Mouse (Mus musculus) midbrain, embryonic 11.5 days (tissue): ENCODE results near the gene Plcb1. TPM values are rescaled to one million over a fixed set of nuclear protein-coding genes. Genes with fewer than 3 reads are reported as not detected.
"Not testable (repeated sequence)": the region's sequence is repeated elsewhere in the genome, so short reads cannot be mapped to it uniquely, and the experiment has no call there.

ENCODE experiments used
- ATAC-seq: fragments of 200-750 bp; cut with Nextera tagmentation; 2 replicates; pipeline ENCODE4 v1.8.0; 2017; ENCODE audit warnings: moderate TSS enrichment, moderate library complexity; ENCODE audit not compliant: low FRiP score
- DNase-seq: peaks from one replicate; pipeline ENCODE4 v3.0.0; 2015; ENCODE audit warnings: low spot score; ENCODE audit errors: missing footprints
- H3K27ac ChIP-seq: fragments of 300-500 bp; sonication (generic); 2 replicates; pipeline ENCODE4 v1.5.1; 2014; ENCODE audit warnings: low read depth, low read length
- H3K27me3 ChIP-seq: fragments of 300-500 bp; sonication (generic); 2 replicates; pipeline ENCODE4 v1.6.1; 2014; ENCODE audit warnings: mild to moderate bottlenecking, low read length, moderate library complexity, mixed read lengths; ENCODE audit not compliant: control insufficient read depth, insufficient read depth
- H3K36me3 ChIP-seq: fragments of 300-500 bp; sonication (generic); 2 replicates; pipeline ENCODE4 v1.6.1; 2014; ENCODE audit warnings: mild to moderate bottlenecking, low read length, moderate library complexity, mixed read lengths; ENCODE audit not compliant: control insufficient read depth, insufficient read depth
- H3K4me1 ChIP-seq: fragments of 300-500 bp; sonication (generic); 2 replicates; pipeline ENCODE4 v1.6.1; 2014; ENCODE audit warnings: low read length; ENCODE audit not compliant: control insufficient read depth, insufficient read depth
- H3K4me2 ChIP-seq: fragments of 300-500 bp; sonication (generic); 2 replicates; pipeline ENCODE4 v1.6.1; 2014; ENCODE audit warnings: mild to moderate bottlenecking, moderate library complexity
- H3K4me3 ChIP-seq: fragments of 300-500 bp; sonication (generic); 2 replicates; pipeline ENCODE4 v1.5.1; 2014; ENCODE audit warnings: low read depth, low read length
- H3K9ac ChIP-seq: fragments of 300-500 bp; sonication (generic); 2 replicates; pipeline ENCODE4 v1.6.1; 2014; ENCODE audit warnings: low read length
- H3K9me3 ChIP-seq: fragments of 300-500 bp; sonication (generic); 2 replicates; pipeline ENCODE4 v1.6.1; 2016; ENCODE audit warnings: low read length; ENCODE audit not compliant: control insufficient read depth
- WGBS: fragments of 180-500 bp; shearing (Covaris S2); extraction: QIAGEN DNeasy Blood & Tissue Kit; methylation state at CpG from one replicate; pipeline ENCODE4 v1.1.7; 2014; 5-methylcytosine and 5-hydroxymethylcytosine counted together
- polyA plus RNA-seq: library from polyadenylated mRNA; unstranded; fragments of >200 nt; fragmentation: Nextera tagmentation; extraction: Ambion mirVana; gene quantifications from 2 replicates; pipeline ENCODE4 v1.2.1, GENCODE M21; 2014

The Plcb1 gene
- polyA plus RNA-seq, 1 experiment from 2014 or later: 6.1 TPM

- no peak overlapping the region for H3K4me2 ChIP-seq
- ATAC-seq: no peak
- no peaks in the 10 kb centered on the region for H3K4me1 ChIP-seq
- H3K27ac ChIP-seq: no peak overlapping the region
- H3K9me3 ChIP-seq: no peaks in the 10 kb centered on the region
- no peak overlapping the region for H3K9ac ChIP-seq
- no peaks in the 10 kb centered on the region for H3K27me3 ChIP-seq
- no peaks in the 10 kb centered on the region for H3K36me3 ChIP-seq
- no peak overlapping the region for H3K4me3 ChIP-seq
- 91% methylated on average over 9 of the region's 9 CpGs for WGBS
- DNase-seq: no peak
Observed at GRCm38 (mm10) chr2:134989650-134990292, 203.9 kb downstream of the Plcb1 start.

GRCm38 (mm10) chr2:135007134-135007533 is 221.3 kb downstream of the Plcb1 start:
- Histone ChIP-seq H3K4me1 (no peaks in the 10 kb centered on the region), H3K9me3 (no peaks in the 10 kb centered on the region), H3K27ac (no peak overlapping the region), H3K4me2 (no peak overlapping the region), H3K4me3 (no peak overlapping the region), H3K9ac (no peak overlapping the region), H3K36me3 (no peaks in the 10 kb centered on the region), H3K27me3 (no peaks in the 10 kb centered on the region)
- DNase-seq (peak; percentile 86), ATAC-seq (no peak)
- 86% methylated on average over 1 of the region's 1 CpGs for WGBS

- H3K9ac ChIP-seq, H3K4me2 ChIP-seq, H3K27me3 ChIP-seq, H3K27ac ChIP-seq, H3K4me3 ChIP-seq, DNase-seq, ATAC-seq, H3K36me3 ChIP-seq, H3K9me3 ChIP-seq, H3K4me1 ChIP-seq: not testable (repeated sequence)
- WGBS: 96% methylated on average over 2 of the region's 2 CpGs
Observed at GRCm38 (mm10) chr2:135007885-135008284, 222.0 kb downstream of the Plcb1 start.

GRCm38 (mm10) chr2:135010371-135010770 is 224.5 kb downstream of the Plcb1 start:
- H3K4me1 ChIP-seq: no peaks in the 10 kb centered on the region
- WGBS: 92% methylated on average over 8 of the region's 8 CpGs

GRCm38 (mm10) chr2:135015501-135015900 is 229.6 kb downstream of the Plcb1 start:
- ATAC-seq (no peak), DNase-seq (peak; percentile 59)
- 82% methylated on average over 6 of the region's 6 CpGs for WGBS
- Histone ChIP-seq H3K27me3 (no peaks in the 10 kb centered on the region), H3K36me3 (no peaks in the 10 kb centered on the region), H3K4me3 (no peak overlapping the region), H3K4me1 (no peaks in the 10 kb centered on the region), H3K27ac (no peak overlapping the region), H3K9ac (no peak overlapping the region), H3K9me3 (no peaks in the 10 kb centered on the region), H3K4me2 (no peak overlapping the region)

More at GRCm38 (mm10) chr2:135010371-135010770, 224.5 kb downstream of the Plcb1 start:
- no peak for ATAC-seq
- H3K4me2 ChIP-seq: no peak overlapping the region
- H3K4me3 ChIP-seq: no peak overlapping the region
- H3K27me3 ChIP-seq: no peaks in the 10 kb centered on the region
- H3K9ac ChIP-seq: no peak overlapping the region
- H3K36me3 ChIP-seq: no peaks in the 10 kb centered on the region
- no peak for DNase-seq
- no peaks in the 10 kb centered on the region for H3K9me3 ChIP-seq
- no peak overlapping the region for H3K27ac ChIP-seq

GRCm38 (mm10) chr2:135018275-135018674 is 232.4 kb downstream of the Plcb1 start:
- DNase-seq (peak; percentile 19), ATAC-seq (no peak)
- Histone ChIP-seq H3K9ac (no peak overlapping the region), H3K27me3 (no peaks in the 10 kb centered on the region), H3K4me3 (no peak overlapping the region), H3K4me1 (no peaks in the 10 kb centered on the region), H3K36me3 (no peaks in the 10 kb centered on the region), H3K27ac (no peak overlapping the region), H3K9me3 (no peaks in the 10 kb centered on the region), H3K4me2 (no peak overlapping the region)
- 79% methylated on average over 1 of the region's 1 CpGs for WGBS

GRCm38 (mm10) chr2:135018708-135019107 is 232.8 kb downstream of the Plcb1 start:
- 88% methylated on average over 2 of the region's 2 CpGs for WGBS
- H3K9me3 ChIP-seq: no peaks in the 10 kb centered on the region
- H3K4me3 ChIP-seq: no peak overlapping the region
- no peaks in the 10 kb centered on the region for H3K4me1 ChIP-seq
- ATAC-seq (no peak), DNase-seq (peak; percentile 66)
- H3K4me2 ChIP-seq: no peak overlapping the region
- H3K27ac ChIP-seq: no peak overlapping the region
- no peaks in the 10 kb centered on the region for H3K36me3 ChIP-seq
- H3K9ac ChIP-seq: no peak overlapping the region
- no peaks in the 10 kb centered on the region for H3K27me3 ChIP-seq

GRCm38 (mm10) chr2:135019588-135019987 is 233.7 kb downstream of the Plcb1 start:
- Histone ChIP-seq H3K9ac (no peak overlapping the region), H3K4me3 (no peak overlapping the region), H3K4me2 (no peak overlapping the region), H3K27me3 (no peaks in the 10 kb centered on the region), H3K4me1 (no peaks in the 10 kb centered on the region), H3K27ac (no peak overlapping the region), H3K36me3 (no peaks in the 10 kb centered on the region), H3K9me3 (no peaks in the 10 kb centered on the region)
- ATAC-seq (no peak), DNase-seq (peak; percentile 26)
- 88% methylated on average over 1 of the region's 1 CpGs for WGBS

- no peaks in the 10 kb centered on the region for H3K36me3 ChIP-seq
- H3K4me1 ChIP-seq: peaks cover 2% of the 10 kb centered on the region
- H3K4me3 ChIP-seq: no peak overlapping the region
- H3K9ac ChIP-seq: peak overlapping the region; percentile 16; the same call in 1 of the 2 replicates
- no peaks in the 10 kb centered on the region for H3K27me3 ChIP-seq
- no peak overlapping the region for H3K27ac ChIP-seq
- DNase-seq (peak; percentile 86), ATAC-seq (peak; percentile 71; the same call in 1 of the 2 replicates)
- H3K9me3 ChIP-seq: no peaks in the 10 kb centered on the region
- WGBS: 38% methylated on average over 5 of the region's 5 CpGs
- H3K4me2 ChIP-seq: peak overlapping the region; percentile 19; the same call in 1 of the 2 replicates
Observed at GRCm38 (mm10) chr2:135029288-135029687, 243.4 kb downstream of the Plcb1 start.
